Comparison of ENCODE assay signal across 14 mouse cellular contexts in the genomic region with DNA sequence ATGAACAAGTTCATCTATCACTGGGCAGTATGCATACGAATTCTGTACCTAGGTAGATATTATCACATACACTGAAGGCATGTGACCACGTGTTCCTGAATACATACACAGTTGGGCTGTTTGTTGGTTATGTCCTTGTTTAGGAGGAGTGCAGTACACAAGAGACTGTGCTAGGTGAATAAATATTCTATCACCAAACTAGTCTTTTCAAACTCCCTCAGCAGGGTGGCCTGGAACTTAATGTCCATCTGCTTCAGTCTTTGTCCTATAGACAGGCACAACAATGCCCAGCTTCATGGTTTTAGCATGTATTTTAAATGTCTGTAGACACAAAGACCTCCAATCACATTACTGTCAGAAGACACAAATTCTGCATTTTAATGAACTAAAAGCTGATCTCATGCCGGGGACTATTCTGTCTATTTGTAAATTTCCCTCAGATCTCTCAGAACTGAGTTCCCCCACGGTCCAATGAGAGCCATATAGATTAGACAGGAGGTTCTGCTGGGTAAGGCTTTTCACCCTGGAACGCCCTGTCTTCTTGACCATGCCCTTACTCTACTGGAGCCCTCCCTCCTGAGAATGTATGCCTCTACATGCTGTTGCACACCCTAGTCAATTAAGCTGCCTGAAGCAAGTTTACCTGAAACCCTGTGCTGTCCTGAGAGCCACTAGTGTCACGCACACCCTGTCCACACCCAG.
DNase-seq lines count a peak whose midpoint lies in the region; ATAC-seq and TF ChIP-seq lines count a peak whose summit lies in the region.
"Had no signal": no experiment of that assay in that cellular context is flagged by ENCODE, and none has a peak within 500 bp of the region (broad histone marks: within the 10 kb centered on the region; RNA-seq: fewer than 3 reads in every experiment).

No protein-coding gene starts in this region.

- no peak; the same call in 1 of the 2 replicates for TF ChIP-seq CTCF in lung, embryonic 14.5 days (IDR thresholded peaks at IDR 0.05; ENCODE audit: low read depth)
- no peak for TF ChIP-seq CTCF in lung, adult 2 months (IDR thresholded peaks at IDR 0.05; ENCODE audit: insufficient read depth, low read length)

- H3K4me2 ChIP-seq in lung, embryonic 14.5 days = no peak overlapping the region
- H3K4me2 ChIP-seq in embryonic facial prominence, embryonic 12.5 days (replicated peaks) = no peak overlapping the region
- H3K4me2 ChIP-seq in hindbrain, embryonic 16.5 days (ENCODE audit: low read length) = no peak overlapping the region
- no peak overlapping the region for H3K4me2 ChIP-seq in midbrain, embryonic 14.5 days (ENCODE audit: low read length)
- H3K4me2 ChIP-seq: heart, embryonic 11.5 days had no signal

- no peak for TF ChIP-seq POLR2A in lung, adult 2 months (IDR thresholded peaks at IDR 0.05; ENCODE audit: borderline replicate concordance, extremely low read depth, low read depth, low read length)

- H3K9me3 ChIP-seq in lung, embryonic 14.5 days (ENCODE audit: low read depth, low read length) = no peaks in the 10 kb centered on the region
- H3K9me3 ChIP-seq in embryonic facial prominence, embryonic 12.5 days = no peaks in the 10 kb centered on the region
- H3K9me3 ChIP-seq in hindbrain, embryonic 16.5 days (ENCODE audit: control insufficient read depth, low read length) = no peaks in the 10 kb centered on the region
- no peaks in the 10 kb centered on the region for H3K9me3 ChIP-seq in midbrain, embryonic 14.5 days (ENCODE audit: control insufficient read depth, low read length)

- DNase-seq in lung, embryonic 14.5 days = no peak
- no peak for DNase-seq in lung, adult 2 months
- peak; percentile 35 for DNase-seq in midbrain, embryonic 14.5 days
- no peak for DNase-seq in urinary bladder, postnatal 36 days (ENCODE audit: low spot score in 2 of 2)
- DNase-seq in right cerebral cortex, postnatal 25 days = no peak
- DNase-seq: cerebellum, adult 9-10 months; gastrocnemius, postnatal 14 days; liver had no signal

- H3K4me3 ChIP-seq in lung, embryonic 14.5 days (ENCODE audit: low read depth, low read length) = no peak overlapping the region
- no peak overlapping the region for H3K4me3 ChIP-seq in lung, adult 2 months (replicated peaks; ENCODE audit: extremely low read depth, low read depth, low read length)
- no peak overlapping the region for H3K4me3 ChIP-seq in embryonic facial prominence, embryonic 12.5 days
- H3K4me3 ChIP-seq in hindbrain, embryonic 16.5 days (ENCODE audit: low read length) = no peak overlapping the region
- H3K4me3 ChIP-seq in midbrain, embryonic 14.5 days (replicated peaks; ENCODE audit: low read depth, low read length) = no peak overlapping the region

- H3K4me1 ChIP-seq in lung, embryonic 14.5 days (ENCODE audit: insufficient read depth) = peaks cover 6% of the 10 kb centered on the region
- peaks cover 2% of the 10 kb centered on the region; the same call in 1 of the 2 replicates for H3K4me1 ChIP-seq in lung, adult 2 months (ENCODE audit: control insufficient read depth, insufficient read depth, low read length)
- peaks cover 17% of the 10 kb centered on the region for H3K4me1 ChIP-seq in embryonic facial prominence, embryonic 12.5 days
- H3K4me1 ChIP-seq in hindbrain, embryonic 16.5 days (ENCODE audit: control insufficient read depth, insufficient read depth, low read depth, low read length) = peaks cover 2% of the 10 kb centered on the region; the same call in 1 of the 2 replicates
- H3K4me1 ChIP-seq in midbrain, embryonic 14.5 days (ENCODE audit: control insufficient read depth, insufficient read depth, low read length) = peaks cover 7% of the 10 kb centered on the region; the same call in 1 of the 2 replicates

- no peak for ATAC-seq in lung, embryonic 14.5 days (ENCODE audit: insufficient read depth)
- no peak for ATAC-seq in embryonic facial prominence, embryonic 12.5 days (ENCODE audit: insufficient number of reproducible peaks, insufficient read depth, low FRiP score, low TSS enrichment)
- peak; percentile 25; the same call in 1 of the 2 replicates for ATAC-seq in hindbrain, embryonic 16.5 days
- ATAC-seq in midbrain, embryonic 14.5 days (ENCODE audit: low FRiP score, low TSS enrichment) = peak; percentile 46; the same call in 1 of the 2 replicates
- no peak for ATAC-seq in erythroid progenitor cell, adult 5-6 weeks (replicated peaks; ENCODE audit: low FRiP score, poor library complexity, severe bottlenecking)

- peaks cover 17% of the 10 kb centered on the region; the same call in 1 of the 2 replicates for H3K36me3 ChIP-seq in lung, embryonic 14.5 days (ENCODE audit: insufficient read depth)
- no peaks in the 10 kb centered on the region for H3K36me3 ChIP-seq in embryonic facial prominence, embryonic 12.5 days
- no peaks in the 10 kb centered on the region for H3K36me3 ChIP-seq in hindbrain, embryonic 16.5 days (ENCODE audit: control insufficient read depth, insufficient read depth, low read length)
- H3K36me3 ChIP-seq in midbrain, embryonic 14.5 days (ENCODE audit: control insufficient read depth, insufficient read depth, low read length) = no peaks in the 10 kb centered on the region

- H3K27me3 ChIP-seq in lung, embryonic 14.5 days (ENCODE audit: insufficient read depth, low read length) = no peaks in the 10 kb centered on the region
- no peaks in the 10 kb centered on the region for H3K27me3 ChIP-seq in embryonic facial prominence, embryonic 12.5 days
- no peaks in the 10 kb centered on the region for H3K27me3 ChIP-seq in hindbrain, embryonic 16.5 days (replicated peaks; ENCODE audit: control insufficient read depth, insufficient read depth, low read length)
- no peaks in the 10 kb centered on the region for H3K27me3 ChIP-seq in midbrain, embryonic 14.5 days (ENCODE audit: control insufficient read depth, insufficient read depth, low read length)

- peak overlapping the region; percentile 44 for H3K27ac ChIP-seq in lung, embryonic 14.5 days (ENCODE audit: low read depth)
- peak overlapping the region; percentile 82 for H3K27ac ChIP-seq in embryonic facial prominence, embryonic 12.5 days
- H3K27ac ChIP-seq in hindbrain, embryonic 16.5 days (ENCODE audit: low read depth, low read length) = no peak overlapping the region
- H3K27ac ChIP-seq in midbrain, embryonic 14.5 days (replicated peaks; ENCODE audit: low read depth, low read length) = no peak overlapping the region
- H3K27ac ChIP-seq: kidney, postnatal 0 days; macrophage had no signal

- WGBS in lung, embryonic 14.5 days = 80% methylated on average over 6 of the region's 6 CpGs
- WGBS in lung, adult 2 months = 82% methylated on average over 6 of the region's 6 CpGs
- WGBS in embryonic facial prominence, embryonic 12.5 days = 84% methylated on average over 6 of the region's 6 CpGs
- 44% methylated on average over 6 of the region's 6 CpGs for WGBS in hindbrain, embryonic 16.5 days
- WGBS in midbrain, embryonic 14.5 days = 27% methylated on average over 6 of the region's 6 CpGs

- H3K9ac ChIP-seq in lung, embryonic 14.5 days = no peak overlapping the region
- H3K9ac ChIP-seq in embryonic facial prominence, embryonic 12.5 days = no peak overlapping the region
- no peak overlapping the region for H3K9ac ChIP-seq in hindbrain, embryonic 16.5 days (ENCODE audit: low read depth, low read length)
- H3K9ac ChIP-seq in midbrain, embryonic 14.5 days (replicated peaks; ENCODE audit: low read length) = no peak overlapping the region

Comparison
In these comparisons a context has a peak if more than half of its experiments do, and no peak if none do; other contexts are left out.
1. ATAC-seq: peak in hindbrain, embryonic 16.5 days (single experiment) and midbrain, embryonic 14.5 days (single experiment); none in lung, embryonic 14.5 days (single experiment), embryonic facial prominence, embryonic 12.5 days (single experiment) and erythroid progenitor cell, adult 5-6 weeks (single experiment).
2. H3K27ac ChIP-seq: peak in lung, embryonic 14.5 days (single experiment) and embryonic facial prominence, embryonic 12.5 days (single experiment); none in hindbrain, embryonic 16.5 days (single experiment) and midbrain, embryonic 14.5 days (single experiment).